Mouse (Mus musculus) stomach, embryonic 14.5 days (tissue): Measurements from ENCODE around the gene Olfr465-ps1. TPM values are rescaled to one million over a fixed set of nuclear protein-coding genes. Genes with fewer than 3 reads are reported as not detected.

Source experiments
- ATAC-seq: fragments of 200-750 bp; cut with Nextera tagmentation; 2 replicates; pipeline ENCODE4 v1.8.0; 2017; ENCODE audit warnings: low read depth, moderate TSS enrichment; ENCODE audit not compliant: insufficient number of reproducible peaks, insufficient read depth, low FRiP score
- H3K27ac ChIP-seq: fragments of 300-500 bp; sonication (generic); 2 replicates; pipeline ENCODE4 v1.5.1; 2014; ENCODE audit warnings: mild to moderate bottlenecking, low read length, moderate library complexity, mixed read lengths
- H3K27me3 ChIP-seq: fragments of 300-500 bp; sonication (generic); 2 replicates; pipeline ENCODE4 v1.6.1; 2014; ENCODE audit warnings: low read length, control low read depth, mixed read lengths; ENCODE audit not compliant: control insufficient read depth, insufficient read depth
- H3K36me3 ChIP-seq: fragments of 300-500 bp; sonication (generic); 2 replicates; pipeline ENCODE4 v1.6.1; 2014; ENCODE audit warnings: mild to moderate bottlenecking, control low read depth, low read length, moderate library complexity, mixed read lengths; ENCODE audit not compliant: control insufficient read depth, insufficient read depth
- H3K4me1 ChIP-seq: fragments of 300-500 bp; sonication (generic); 2 replicates; pipeline ENCODE4 v1.6.1; 2014; ENCODE audit warnings: low read length, control low read depth, mixed read lengths; ENCODE audit not compliant: control insufficient read depth, insufficient read depth
- H3K4me2 ChIP-seq: fragments of 300-500 bp; sonication (generic); replicated peaks from 2 replicates; pipeline ENCODE4 v1.6.1; 2014; ENCODE audit warnings: low read depth, low read length, control low read depth
- H3K4me3 ChIP-seq: fragments of 300-500 bp; sonication (generic); 2 replicates; pipeline ENCODE4 v1.5.1; 2014; ENCODE audit warnings: low read depth, low read length, control low read depth
- H3K9ac ChIP-seq: fragments of 300-500 bp; sonication (generic); replicated peaks from 2 replicates; pipeline ENCODE4 v1.6.1; 2014; ENCODE audit warnings: low read depth, mild to moderate bottlenecking, control low read depth, low read length, moderate library complexity, mixed read lengths
- H3K9me3 ChIP-seq: fragments of 300-500 bp; sonication (generic); 2 replicates; pipeline ENCODE4 v1.6.1; 2016; ENCODE audit warnings: low read depth, low read length, control low read depth; ENCODE audit not compliant: control insufficient read depth
- WGBS: fragments of 180-500 bp; shearing (Covaris S2); extraction: QIAGEN DNeasy Blood & Tissue Kit; methylation state at CpG from one replicate; pipeline ENCODE4 v1.1.7; 2014; 5-methylcytosine and 5-hydroxymethylcytosine counted together
- polyA plus RNA-seq: library from polyadenylated mRNA; unstranded; fragments of >200 nt; fragmentation: Nextera tagmentation; extraction: Ambion mirVana; gene quantifications from 2 replicates; pipeline ENCODE4 v1.2.1, GENCODE M21; 2014

Olfr465-ps1 gene
- polyA plus RNA-seq, 1 experiment from 2014 or later, result not detected

GRCm38 (mm10) chr13:65120984-65121383 lies 16.9 kb upstream of the Olfr465-ps1 start:
- Histone ChIP-seq H3K4me1 (no peaks in the 10 kb centered on the region), H3K9me3 (no peaks in the 10 kb centered on the region), H3K9ac (no peak overlapping the region), H3K4me3 (no peak overlapping the region), H3K27me3 (no peaks in the 10 kb centered on the region), H3K36me3 (no peaks in the 10 kb centered on the region), H3K4me2 (no peak overlapping the region), H3K27ac (no peak overlapping the region)
- no peak for ATAC-seq
- 68% methylated on average over 3 of the region's 3 CpGs for WGBS

GRCm38 (mm10) chr13:65122111-65122510 lies 15.8 kb upstream of the Olfr465-ps1 start:
- H3K4me2 ChIP-seq, result no peak overlapping the region
- H3K4me3 ChIP-seq, result no peak overlapping the region
- H3K36me3 ChIP-seq, result no peaks in the 10 kb centered on the region
- 75% methylated on average over 1 of the region's 1 CpGs for WGBS
- ATAC-seq, result no peak
- H3K4me1 ChIP-seq, result no peaks in the 10 kb centered on the region
- no peaks in the 10 kb centered on the region for H3K27me3 ChIP-seq
- H3K9me3 ChIP-seq, result no peaks in the 10 kb centered on the region
- no peak overlapping the region for H3K9ac ChIP-seq
- no peak overlapping the region for H3K27ac ChIP-seq

GRCm38 (mm10) chr13:65127063-65127847 lies 10.6 kb upstream of the Olfr465-ps1 start:
- no peak for ATAC-seq
- H3K9ac ChIP-seq, result no peak overlapping the region
- WGBS, result 66% methylated on average over 3 of the region's 3 CpGs

GRCm38 (mm10) chr13:65149940-65150339 lies 12.1 kb downstream of the Olfr465-ps1 start, which contains the start of gene Olfr466:
Gene Olfr466 (plus strand): TSS chr13:65150240.
- Histone ChIP-seq H3K36me3 (no peaks in the 10 kb centered on the region), H3K4me3 (no peak within 1 kb of the TSS), H3K4me1 (no peaks in the 10 kb centered on the region), H3K9me3 (no peaks in the 10 kb centered on the region), H3K4me2 (no peak within 1 kb of the TSS), H3K27ac (no peak within 1 kb of the TSS), H3K9ac (no peak within 1 kb of the TSS), H3K27me3 (no peaks in the 10 kb centered on the region)
- WGBS, result 79% methylated on average over 1 of the region's 1 CpGs
- no peak for ATAC-seq

More at GRCm38 (mm10) chr13:65127063-65127847, 10.6 kb upstream of the Olfr465-ps1 start:
- Histone ChIP-seq H3K27me3 (no peaks in the 10 kb centered on the region), H3K4me3 (no peak overlapping the region), H3K27ac (no peak overlapping the region), H3K36me3 (no peaks in the 10 kb centered on the region), H3K4me1 (no peaks in the 10 kb centered on the region), H3K4me2 (no peak overlapping the region), H3K9me3 (no peaks in the 10 kb centered on the region)

- Histone ChIP-seq H3K36me3 (no peaks in the 10 kb centered on the region), H3K9ac (no peak overlapping the region), H3K27ac (no peak overlapping the region), H3K4me1 (no peaks in the 10 kb centered on the region), H3K4me2 (no peak overlapping the region), H3K9me3 (no peaks in the 10 kb centered on the region), H3K27me3 (no peaks in the 10 kb centered on the region), H3K4me3 (no peak overlapping the region)
- WGBS, result 83% methylated on average over 3 of the region's 3 CpGs
- ATAC-seq, result no peak
Measured at GRCm38 (mm10) chr13:65174102-65174501, 36.2 kb downstream of the Olfr465-ps1 start.

- peak; percentile 61; the same call in 1 of the 2 replicates for ATAC-seq
- peak overlapping the region; percentile 6; the same call in 1 of the 2 replicates for H3K4me3 ChIP-seq
- H3K9ac ChIP-seq, result no peak overlapping the region
- peak overlapping the region; percentile 41 for H3K4me2 ChIP-seq
- no peaks in the 10 kb centered on the region for H3K36me3 ChIP-seq
- WGBS, result 22% methylated on average over 46 of the region's 46 CpGs
- H3K27ac ChIP-seq, result no peak overlapping the region
- H3K27me3 ChIP-seq, result no peaks in the 10 kb centered on the region
- H3K9me3 ChIP-seq, result no peaks in the 10 kb centered on the region
- H3K4me1 ChIP-seq, result no peaks in the 10 kb centered on the region
Measured at GRCm38 (mm10) chr13:65175734-65176471, 38.0 kb downstream of the Olfr465-ps1 start.

- Histone ChIP-seq H3K4me2 (no peak overlapping the region), H3K4me3 (no peak overlapping the region), H3K36me3 (no peaks in the 10 kb centered on the region), H3K4me1 (no peaks in the 10 kb centered on the region), H3K27me3 (no peaks in the 10 kb centered on the region), H3K9me3 (no peaks in the 10 kb centered on the region), H3K9ac (no peak overlapping the region), H3K27ac (no peak overlapping the region)
- no peak for ATAC-seq
- WGBS, result 46% methylated on average over 15 of the region's 15 CpGs
Measured at GRCm38 (mm10) chr13:65176472-65177091, 38.7 kb downstream of the Olfr465-ps1 start.
